Mouse (Mus musculus) embryo, embryonic 11 days (tissue): ENCODE data around the gene Gal3st1.
"Not testable (repeated sequence)": the region's sequence is repeated elsewhere in the genome, so short reads cannot be mapped to it uniquely, and the experiment has no call there.

ENCODE experiments used
- DNase-seq: peaks from one replicate; pipeline ENCODE4 v3.0.0-alpha.2; 2015

Gal3st1 gene

DNA sequence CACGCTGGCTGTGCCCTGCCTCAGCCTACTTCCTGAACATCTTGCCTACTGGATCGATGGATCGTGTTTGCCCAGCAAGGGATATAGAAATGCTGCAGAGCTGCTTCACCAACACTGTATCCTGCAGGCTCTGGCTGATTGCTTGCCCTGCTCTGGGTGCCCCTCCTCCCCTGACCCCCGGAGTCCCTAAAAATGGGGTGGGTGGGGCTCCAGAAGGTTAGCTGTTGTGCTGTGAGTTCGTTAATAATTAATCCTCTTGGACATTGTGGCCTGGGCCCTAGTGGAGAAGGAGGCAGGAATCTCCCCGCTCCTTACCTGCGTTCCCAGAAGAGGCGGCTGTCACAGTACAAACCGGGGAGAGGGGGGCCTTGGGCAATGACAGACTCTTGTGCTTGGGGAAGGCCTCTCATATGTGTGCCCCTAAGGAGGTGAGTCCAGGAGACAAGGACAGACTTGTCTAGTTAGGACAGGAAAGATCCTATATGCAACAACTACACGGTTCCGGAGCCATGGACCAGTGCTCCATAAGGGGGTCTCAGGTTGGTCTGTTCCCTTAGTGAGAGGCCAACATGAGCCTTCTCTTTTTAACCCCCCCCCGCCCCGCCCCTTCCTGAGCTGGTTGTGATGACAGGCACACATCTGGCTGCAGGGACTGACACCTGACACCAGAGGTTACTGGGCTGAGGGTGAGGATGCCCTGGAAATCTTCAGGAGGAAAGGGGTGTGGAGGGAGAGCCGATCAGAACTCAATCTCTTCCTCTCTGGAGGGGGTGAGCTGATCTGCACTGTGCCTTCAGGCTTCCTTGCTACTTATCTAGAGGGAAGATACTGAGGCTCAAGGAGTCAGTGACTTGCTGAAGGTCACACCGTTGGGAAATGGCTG, 668 bp downstream of the Gal3st1 start:
- peak; percentile 20 for DNase-seq

DNA sequence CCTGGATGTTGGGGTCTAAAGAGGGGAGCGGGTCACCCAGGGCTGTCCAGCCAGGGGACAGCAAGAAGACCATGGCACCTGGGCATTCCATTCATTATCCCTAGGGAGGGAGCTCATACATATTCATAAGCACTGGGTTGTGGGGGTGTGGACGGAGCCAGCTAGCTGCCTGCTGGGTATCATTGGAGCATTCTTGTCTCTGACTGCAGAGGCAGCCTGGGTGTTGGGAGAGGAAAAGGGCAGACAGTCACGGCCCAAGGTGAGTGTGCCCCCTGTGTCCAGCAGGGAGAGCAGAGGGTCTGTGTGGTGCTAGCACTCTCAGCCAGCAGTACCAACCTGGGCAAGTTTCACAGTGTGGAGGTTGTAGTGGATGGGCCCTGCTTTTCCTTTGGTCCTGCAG, 6.3 kb downstream of the Gal3st1 start:
- DNase-seq, result no peak

DNA sequence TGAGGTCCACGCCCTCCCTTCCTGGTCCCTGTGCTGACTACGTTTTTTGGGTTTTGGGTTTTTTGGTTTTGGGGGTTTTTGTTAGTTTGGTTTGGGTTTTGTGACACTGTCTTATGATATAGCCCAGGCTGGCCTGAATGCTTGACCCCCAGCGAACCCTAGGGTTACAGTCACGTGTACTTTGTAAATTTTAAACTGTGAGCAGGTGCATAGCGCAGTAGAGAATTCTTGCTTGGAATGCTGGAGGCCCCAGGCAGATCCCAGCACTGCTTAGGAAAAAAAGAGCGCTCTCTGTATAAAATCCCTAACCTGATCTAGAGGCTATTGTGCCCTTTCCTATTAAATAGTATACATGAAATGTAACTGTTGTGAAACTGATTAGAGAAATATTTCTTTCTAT, 9.7 kb downstream of the Gal3st1 start:
- no peak for DNase-seq

DNA sequence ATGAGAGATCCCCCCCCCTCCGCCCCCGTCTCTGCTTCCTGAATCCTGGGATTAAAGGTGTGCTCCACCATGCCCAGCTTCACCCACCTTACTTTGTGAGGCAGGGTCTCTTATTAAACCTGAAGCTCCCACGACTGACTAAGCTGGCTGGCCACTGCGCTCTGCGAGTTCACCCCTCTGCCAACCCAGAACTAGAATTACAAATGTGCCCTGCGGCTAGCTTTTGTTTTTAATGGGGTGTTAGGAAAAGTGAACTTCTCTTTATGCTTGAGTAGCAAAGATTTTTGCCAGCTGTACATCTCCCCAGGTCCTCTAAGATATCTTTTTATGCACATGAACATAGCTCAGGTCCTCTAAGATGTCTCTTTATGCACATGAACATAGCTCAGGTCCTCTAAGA, 10.5 kb downstream of the Gal3st1 start:
- DNase-seq, result no peak

DNA sequence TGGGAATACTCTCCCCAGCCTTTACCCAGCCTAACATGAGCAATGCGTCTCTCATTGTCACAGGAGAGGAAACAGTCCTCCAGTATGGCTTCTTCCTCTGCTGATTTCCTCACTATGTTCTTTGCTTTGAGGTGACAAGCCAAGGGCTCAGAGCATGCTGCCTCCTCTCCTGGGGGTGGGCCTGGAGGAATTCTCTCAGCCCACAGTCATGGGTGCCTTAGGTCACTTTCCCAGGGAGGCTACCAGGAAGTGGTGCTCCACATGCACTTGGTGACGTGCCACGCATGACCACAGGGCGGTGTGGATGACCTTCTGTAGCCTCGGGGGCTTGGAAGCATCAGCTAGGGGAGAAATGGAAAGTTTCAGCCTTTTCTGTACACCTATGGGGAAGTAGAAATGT, 12.1 kb downstream of the Gal3st1 start:
- no peak for DNase-seq

DNA sequence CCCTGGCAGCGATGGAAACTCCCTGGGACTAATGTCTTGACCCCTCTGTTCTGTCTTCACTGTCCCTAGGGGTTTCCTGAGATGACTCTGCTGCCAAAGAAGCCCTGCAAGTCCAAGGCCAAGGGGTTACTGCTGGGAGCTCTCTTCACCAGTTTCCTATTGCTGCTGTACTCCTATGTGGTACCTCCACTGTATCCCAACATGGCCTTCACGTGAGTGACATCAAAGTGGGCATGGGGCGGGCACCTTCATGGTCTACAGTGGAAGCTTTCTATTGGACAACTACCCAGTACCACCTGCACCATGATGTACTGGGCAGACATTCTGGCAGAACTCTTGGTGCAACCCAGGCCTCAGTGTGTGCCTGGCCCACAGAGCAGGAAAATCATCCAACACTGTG, 13.4 kb downstream of the Gal3st1 start:
- DNase-seq, result no peak

DNA sequence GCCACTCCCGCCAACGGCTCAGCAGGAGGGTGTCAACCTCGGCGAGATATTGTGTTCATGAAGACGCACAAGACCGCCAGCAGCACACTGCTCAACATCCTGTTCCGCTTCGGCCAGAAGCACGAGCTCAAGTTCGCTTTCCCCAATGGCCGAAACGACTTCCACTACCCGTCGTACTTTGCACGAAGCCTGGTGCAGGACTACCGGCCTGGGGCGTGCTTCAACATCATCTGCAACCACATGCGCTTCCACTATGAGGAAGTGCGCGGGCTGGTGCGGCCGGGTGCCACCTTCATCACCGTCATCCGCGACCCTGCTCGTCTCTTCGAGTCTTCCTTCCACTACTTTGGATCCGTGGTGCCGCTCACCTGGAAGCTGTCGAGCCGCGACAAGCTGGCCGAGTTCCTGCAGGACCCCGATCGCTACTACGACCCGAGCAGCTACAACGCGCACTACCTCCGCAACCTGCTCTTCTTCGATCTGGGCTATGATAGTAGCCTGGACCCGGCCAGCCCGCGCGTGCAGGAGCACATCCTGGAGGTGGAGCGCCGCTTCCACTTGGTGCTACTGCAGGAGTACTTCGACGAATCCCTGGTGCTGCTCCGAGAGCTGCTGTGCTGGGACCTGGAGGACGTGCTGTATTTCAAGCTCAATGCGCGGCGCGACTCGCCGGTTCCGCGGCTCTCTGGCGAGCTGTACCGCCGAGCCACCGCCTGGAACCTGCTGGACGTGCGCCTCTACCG, 14.7 kb downstream of the Gal3st1 start:
- DNase-seq, result peak; percentile 42

DNA sequence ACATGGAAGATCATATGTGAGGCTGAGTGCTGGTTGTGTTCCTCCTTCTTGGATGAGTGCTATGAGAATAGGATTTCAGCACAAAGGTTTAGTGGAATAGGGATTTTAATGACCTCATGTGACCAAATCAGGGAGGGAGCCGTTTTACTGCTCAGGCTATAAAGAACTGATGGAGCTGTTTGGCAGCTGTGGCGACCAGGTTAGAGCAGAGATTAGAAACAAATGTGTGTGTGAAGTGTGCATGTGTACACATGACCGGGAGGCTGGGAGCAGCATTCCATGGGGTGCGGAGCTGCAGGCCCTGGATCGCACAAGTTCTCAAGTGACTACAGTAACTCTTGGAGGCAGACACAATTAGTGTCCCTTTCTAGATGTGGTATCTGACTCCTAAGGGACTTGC, 16.1 kb downstream of the Gal3st1 start:
- no peak for DNase-seq

DNA sequence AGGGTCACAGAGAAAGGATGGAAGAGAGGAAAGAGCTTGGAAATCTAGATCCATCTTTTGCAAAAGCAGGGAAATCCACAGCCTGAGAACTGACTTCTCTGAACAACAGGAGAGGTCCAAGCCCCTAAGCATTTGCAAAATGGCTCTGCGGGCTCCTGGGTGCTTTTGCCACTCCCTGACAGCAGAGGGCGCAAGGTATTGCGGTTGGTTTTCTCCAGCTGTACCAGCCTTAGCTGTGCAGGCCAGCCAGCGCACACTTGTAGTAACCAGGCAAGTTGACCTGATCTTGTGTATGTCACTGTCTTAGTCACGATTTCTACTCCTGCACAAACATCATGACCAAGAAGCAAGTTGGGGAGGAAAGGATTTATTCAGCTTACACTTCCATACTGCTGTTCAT, 18.2 kb downstream of the Gal3st1 start:
- DNase-seq, result peak; percentile 79

DNA sequence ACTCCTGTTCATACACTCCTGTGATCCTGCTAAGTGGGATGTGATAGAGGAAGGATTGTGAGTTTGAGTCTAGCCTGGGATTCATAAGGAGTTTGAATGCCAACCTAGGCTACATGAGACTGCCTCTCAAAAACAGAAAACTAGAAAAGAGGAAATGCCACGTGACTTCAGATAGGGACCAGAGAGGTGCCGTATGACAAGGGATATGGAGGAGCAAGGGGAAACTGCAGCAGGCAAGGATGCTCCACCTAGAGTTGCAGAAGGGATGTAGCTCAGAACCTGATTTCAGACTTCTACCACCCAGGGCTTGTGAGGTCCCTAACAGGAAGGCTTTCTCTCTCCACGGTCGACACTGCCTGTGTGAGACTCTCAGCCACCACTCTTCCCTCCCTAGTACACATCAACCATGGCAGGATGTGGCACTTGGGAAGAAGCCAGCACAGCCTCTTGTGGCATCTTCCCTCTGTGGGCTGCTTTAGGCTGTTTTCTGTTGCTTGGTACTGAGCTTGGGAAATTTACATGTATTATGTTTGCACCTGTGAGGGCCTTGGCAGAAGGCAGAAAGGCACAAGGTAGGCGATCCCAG, 21.9 kb downstream of the Gal3st1 start:
- DNase-seq, result no peak

DNA sequence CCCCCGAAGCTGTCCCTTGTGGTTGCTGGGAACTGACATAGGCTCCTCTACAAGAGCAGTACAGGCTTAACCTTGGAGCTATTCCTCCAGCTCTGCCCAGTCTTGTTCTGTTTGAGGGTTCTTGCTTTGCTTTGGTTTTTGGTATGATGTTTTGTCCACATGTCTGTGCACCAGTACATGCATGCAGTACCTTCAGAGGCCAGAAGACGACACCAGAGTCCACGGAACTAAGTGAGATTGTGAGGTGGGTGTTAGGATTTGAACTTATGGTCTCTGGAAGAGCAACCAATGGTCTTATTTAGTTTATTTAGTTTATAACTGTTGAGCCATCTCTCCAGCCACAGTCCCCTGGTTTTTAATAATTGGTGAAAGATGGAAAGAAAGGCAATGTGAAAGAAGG, 23.0 kb downstream of the Gal3st1 start:
- no peak for DNase-seq

DNA sequence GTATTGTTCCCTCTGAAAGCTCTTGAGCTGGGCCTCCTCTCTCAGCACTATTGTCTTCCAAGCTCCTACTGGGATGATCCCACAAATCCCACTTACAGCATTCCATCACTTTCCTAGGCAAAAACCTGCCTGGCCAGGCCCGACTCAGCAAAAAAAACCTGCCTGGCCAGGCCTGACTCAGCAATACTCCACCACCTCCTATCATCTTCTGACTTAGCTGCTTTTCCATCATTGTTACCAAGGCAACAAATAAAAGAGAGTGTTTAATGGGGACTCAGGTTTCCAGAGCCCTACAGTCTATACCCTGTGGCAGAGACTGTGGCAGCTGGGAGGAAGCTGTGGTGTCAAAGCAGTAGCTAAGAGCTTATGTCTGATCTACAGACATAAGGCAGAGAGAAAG, 29.2 kb downstream of the Gal3st1 start:
- DNase-seq, result no peak

DNA sequence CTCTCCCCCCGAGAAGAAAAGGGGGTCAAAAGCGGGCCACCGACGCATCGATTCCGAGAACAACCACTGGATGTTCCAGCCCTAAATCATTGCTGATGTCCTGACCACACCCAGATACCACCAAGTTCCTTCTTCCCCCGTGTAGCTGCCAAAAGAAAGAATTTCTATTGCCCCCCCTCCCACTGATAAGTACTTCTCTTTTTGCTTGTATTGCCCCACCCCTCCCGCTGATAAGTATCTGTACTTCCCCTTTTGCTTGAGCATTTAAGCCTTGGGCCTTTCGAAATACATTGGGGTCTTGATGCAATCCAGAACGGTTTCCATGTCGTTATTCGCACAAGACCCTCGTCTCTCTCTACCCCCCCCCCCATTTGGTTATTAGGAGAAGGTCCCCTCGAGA, 32.4 kb downstream of the Gal3st1 start:
- DNase-seq, result not testable (repeated sequence)

DNA sequence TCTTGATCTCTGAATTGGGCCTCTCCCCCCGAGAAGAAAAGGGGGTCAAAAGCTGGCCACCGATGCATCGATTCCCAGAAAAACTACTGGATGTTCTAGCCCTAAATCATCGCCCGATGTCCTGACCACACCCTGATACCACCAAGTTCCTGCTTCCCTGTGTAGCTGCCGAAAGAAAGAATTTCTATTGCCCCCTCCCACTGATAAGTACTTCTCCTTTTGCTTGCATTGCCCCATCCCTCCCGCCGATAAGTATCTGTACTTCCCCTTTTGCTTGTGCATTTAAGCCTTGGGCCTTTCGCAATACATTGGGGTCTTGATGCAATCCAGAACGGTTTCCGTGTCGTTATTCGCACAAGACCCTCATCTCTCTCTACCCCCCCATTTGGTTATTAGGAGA, 38.7 kb downstream of the Gal3st1 start:
- DNase-seq, result not testable (repeated sequence)

DNA sequence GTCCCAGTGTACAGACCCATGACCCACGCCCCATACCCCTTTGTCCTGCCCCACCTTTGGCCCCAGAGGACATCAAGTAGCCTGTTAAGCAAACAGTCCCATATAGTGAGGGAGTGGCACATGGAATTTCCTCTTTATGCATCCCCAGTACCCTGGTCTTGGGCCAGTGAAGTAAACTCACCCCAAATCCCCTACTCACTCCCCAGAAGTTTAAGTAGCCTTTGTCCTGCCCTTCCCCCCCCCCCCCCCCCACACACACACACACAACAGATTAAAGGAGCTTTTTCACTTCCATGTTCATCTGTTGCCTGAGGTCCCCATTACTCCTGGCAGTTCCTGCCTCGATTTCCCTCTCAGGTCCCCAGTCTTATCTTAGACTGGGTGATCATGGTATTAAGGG, 39.9 kb downstream of the Gal3st1 start:
- DNase-seq, result no peak

DNA sequence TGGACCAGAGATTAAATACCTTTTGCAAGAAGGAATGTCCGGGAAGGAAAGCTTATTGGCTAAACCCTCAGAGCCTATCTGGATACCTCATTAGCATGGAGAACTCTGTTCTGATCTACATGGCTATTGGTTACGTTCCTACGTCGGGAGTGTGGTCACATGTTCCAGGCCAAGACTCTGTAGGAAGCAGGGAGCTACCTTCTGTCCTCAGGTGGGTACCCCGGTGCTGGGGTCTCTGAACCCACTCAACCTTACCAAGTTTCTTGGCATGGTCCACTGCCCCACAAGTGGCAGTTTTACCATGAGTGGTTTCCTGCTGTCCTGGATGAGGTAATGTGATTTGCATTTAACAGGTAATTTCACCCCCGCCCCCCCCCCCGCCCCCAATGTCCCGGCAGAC, 43.6 kb downstream of the Gal3st1 start:
- DNase-seq, result no peak

DNA sequence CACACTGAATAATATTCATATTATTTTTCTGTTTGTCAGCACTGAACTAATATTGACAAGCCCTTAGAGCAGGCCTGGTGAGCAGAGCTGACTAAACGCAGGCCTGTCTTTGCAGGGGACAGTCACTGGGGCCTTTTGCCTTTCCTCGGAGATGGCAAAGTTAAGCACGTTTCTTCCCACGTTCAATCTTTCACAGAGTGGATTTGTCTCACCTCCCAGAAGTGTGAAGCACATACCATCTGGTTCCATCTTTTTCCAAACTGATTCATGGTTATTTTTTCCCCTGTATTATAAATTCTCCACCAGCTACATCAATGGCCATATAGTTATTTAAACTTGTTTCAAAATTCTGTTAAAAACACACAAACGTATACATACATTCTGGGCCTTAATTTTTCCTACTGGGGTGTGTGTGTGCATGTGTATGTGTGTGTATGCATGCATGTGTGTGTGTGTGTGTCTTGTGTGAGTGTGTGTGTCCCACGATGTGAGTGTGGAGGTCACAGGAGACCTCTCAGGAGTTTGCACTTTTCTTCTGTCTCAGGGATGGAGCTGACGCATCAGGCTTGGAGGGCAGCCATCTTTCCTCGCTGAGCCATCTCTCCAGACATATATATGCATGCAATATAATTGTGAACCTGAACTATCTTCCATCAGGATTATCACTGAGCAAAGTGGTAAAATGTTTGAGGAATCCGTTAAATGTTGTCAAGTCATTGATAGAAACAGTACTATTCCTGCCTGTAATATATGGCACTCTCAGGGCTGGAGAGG, 44.3 kb downstream of the Gal3st1 start:
- no peak for DNase-seq

DNA sequence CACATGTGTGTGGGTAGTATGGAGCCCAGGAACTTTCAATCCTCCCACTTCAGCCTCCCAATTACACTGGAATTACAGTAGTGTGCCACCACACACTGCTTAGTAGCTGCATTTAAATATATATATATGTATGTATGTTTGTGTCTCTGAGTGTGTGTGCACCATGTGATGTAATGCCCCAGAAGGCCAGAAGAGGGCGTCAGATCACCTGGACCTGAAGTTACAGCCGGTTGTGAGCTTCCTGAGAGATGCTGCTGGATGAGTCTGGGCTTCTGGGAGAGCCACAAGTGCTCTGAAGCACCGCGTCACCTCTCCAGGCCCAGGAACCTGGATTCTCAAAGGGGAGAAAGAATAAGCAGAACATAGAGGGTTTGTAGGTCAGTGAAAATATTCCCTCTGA, 45.9 kb downstream of the Gal3st1 start:
- no peak for DNase-seq

DNA sequence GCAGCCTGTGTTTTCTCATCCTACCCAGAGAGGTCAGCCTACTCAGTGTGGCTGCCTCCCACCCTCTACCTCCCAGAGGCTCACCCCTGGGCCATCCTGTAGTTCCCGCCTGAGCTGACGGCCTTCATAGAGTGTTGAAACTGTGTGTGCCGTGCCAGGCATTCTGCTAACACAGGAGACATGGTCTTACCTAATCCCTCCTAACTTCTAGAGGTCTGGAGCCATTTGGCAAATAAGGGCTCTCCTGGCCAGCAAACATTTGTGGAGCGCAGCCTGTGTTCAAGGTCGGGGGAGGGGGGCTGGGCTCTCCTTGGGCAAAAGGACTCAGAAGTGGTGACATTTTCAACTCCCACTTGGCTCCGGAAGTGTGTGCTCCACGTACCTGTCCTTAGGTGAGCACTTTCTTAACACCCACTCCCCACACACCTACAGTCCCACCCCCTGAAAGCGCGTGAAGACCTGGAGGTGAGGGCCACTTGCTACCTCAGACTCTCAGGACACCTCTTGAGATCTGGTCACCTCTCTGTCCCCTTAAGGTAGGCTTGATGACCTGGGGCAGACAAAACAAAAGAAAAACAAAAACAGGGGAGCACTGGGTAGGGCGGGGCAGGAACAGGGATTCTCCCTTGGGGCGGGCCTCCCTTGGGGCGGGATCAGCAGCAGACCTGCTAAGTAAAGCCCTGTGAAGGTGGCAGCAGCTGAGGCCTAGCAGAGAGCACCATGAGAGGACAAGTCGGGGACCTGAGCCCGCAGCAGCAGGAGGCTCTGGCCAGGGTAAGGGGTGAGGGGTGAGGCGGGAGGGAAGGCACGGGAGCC, 47.9 kb downstream of the Gal3st1 start, which contains the start of gene Sec14l4:
Gene Sec14l4 (plus strand): TSS at position 337 of the 816 bp plus-strand sequence.
- no peak for DNase-seq

DNA sequence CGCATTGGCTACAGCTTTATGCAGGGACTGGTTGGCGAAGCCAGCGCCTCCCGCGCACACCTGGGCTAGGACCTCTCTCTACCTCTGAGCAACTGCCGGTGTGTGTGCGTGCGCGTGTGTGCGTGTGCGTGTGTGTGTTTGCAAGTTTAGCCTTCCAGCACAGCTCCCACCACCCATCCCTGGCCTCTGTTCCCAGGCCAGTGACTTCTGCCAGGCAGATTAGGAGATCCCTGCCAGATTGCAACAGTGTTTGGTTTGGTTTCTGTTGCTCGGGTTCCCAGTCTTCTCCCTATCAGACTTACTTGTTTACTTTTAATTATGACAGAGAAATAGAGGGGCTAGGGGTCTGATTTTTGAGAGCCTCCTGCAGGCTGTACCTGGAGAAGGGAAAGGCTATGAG, 48.5 kb downstream of the Gal3st1 start:
- DNase-seq, result no peak

DNA sequence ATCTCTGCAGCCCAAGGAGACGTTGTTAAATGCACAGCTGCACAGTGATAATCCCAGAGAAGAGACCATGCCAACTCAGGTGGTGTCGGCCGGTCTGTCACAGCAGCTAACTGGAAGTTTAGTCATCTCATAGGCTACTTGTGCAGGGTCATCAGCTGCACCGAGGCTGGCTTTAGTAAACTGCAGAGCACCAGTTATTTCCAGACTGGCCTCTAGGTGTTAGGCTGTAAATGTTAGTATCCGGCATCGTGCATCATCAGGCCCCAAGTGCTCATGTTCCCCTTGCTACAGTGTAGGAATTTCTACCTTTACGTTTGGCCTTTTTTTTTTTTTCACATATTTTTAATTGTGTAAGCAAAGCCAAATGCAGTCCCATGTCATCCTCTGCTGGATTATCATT, 50.0 kb downstream of the Gal3st1 start:
- no peak for DNase-seq

DNA sequence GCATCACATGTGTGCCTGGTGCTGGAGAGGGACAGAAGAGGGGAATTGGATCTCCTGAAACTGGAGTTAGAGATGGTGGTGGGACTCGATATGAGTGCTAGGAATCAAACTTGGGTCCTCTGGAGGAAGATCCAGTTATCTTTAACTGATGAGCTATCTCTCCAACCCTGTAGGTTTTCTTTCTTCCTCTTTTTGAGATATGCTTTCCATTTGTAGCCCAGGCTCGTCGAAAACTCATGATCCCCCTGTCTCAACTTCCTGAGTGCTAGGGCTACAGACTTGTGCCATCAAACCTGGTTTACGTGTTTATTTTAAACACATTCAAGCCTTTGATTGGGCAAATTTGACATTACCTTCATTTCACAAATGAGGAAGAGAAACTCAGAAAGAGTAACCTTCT, 50.7 kb downstream of the Gal3st1 start:
- DNase-seq, result no peak
